ENCODE assay signal across 10 mouse cellular contexts in the genomic region with DNA sequence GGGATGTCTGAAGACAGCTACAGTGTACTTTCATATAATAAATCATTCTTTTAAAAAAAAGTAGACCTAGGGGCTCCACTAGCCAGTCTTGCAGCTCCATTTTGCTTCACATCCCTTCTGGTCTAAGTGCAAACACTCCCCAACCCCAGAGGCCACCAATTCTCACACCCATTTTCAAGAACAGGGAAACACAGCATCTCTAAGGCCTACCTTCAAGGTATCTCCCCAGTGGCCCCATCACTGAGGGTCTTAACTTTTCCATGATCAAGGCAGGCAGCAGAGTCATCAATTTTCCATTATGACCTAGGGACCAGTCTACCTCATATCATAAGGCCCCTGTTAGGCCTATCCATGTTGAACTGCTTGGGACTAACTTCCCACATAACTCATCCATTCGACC. TPM values are rescaled to one million over a fixed set of nuclear protein-coding genes. Genes with fewer than 3 reads are reported as not detected.
DNase-seq lines count a peak whose midpoint lies in the region; ATAC-seq and TF ChIP-seq lines count a peak whose summit lies in the region.
"Had no signal": no experiment of that assay in that cellular context is flagged by ENCODE, and none has a peak within 500 bp of the region (broad histone marks: within the 10 kb centered on the region; RNA-seq: fewer than 3 reads in every experiment).

No protein-coding gene starts in this region.

- H3K4me1 ChIP-seq in heart, embryonic 14.5 days (ENCODE audit: control insufficient read depth in 2 of 2, insufficient read depth in 2 of 2, low read length in 2 of 2), result peaks cover 0 to 12% of the 10 kb centered on the region in 2 experiments; a peak in 1 of 4 replicates
- H3K4me1 ChIP-seq in embryonic facial prominence, embryonic 14.5 days (ENCODE audit: control insufficient read depth, insufficient read depth, low read length), result peaks cover 10% of the 10 kb centered on the region
- H3K4me1 ChIP-seq in limb, embryonic 14.5 days (ENCODE audit: control insufficient read depth, insufficient read depth, low read length), result peaks cover 8% of the 10 kb centered on the region

- TF ChIP-seq POLR2A in limb, embryonic 14.5 days (IDR thresholded peaks at IDR 0.05; ENCODE audit: borderline replicate concordance, extremely low read depth, insufficient read depth, insufficient read length), result no peak

- peak overlapping the region; percentile 95; the same call in 1 of the 2 replicates for H3K9ac ChIP-seq in heart, embryonic 14.5 days (ENCODE audit: low read length)
- H3K9ac ChIP-seq in embryonic facial prominence, embryonic 14.5 days (ENCODE audit: low read depth, low read length), result peak overlapping the region; percentile 94; the same call in 1 of the 2 replicates
- peak overlapping the region; percentile 89 for H3K9ac ChIP-seq in limb, embryonic 14.5 days (ENCODE audit: low read depth, low read length, severe bottlenecking)

- H3K27ac ChIP-seq in heart, embryonic 14.5 days (replicated peaks in 1 of 2; ENCODE audit: control insufficient read depth in 1 of 2, insufficient read depth in 1 of 2, low read depth in 2 of 2, low read length in 2 of 2), result no peak overlapping the region
- H3K27ac ChIP-seq in embryonic facial prominence, embryonic 14.5 days (replicated peaks; ENCODE audit: low read depth, low read length), result no peak overlapping the region
- no peak overlapping the region for H3K27ac ChIP-seq in limb, embryonic 14.5 days (replicated peaks; ENCODE audit: low read depth, low read length)

- no peak for ATAC-seq in heart, embryonic 14.5 days (ENCODE audit: insufficient number of reproducible peaks, insufficient read depth, low FRiP score, low read depth)
- ATAC-seq in embryonic facial prominence, embryonic 14.5 days (ENCODE audit: low read depth), result no peak
- no peak for ATAC-seq in limb, embryonic 14.5 days (ENCODE audit: low FRiP score, low read depth)

- no peak for DNase-seq in heart, adult 11 months
- peak; percentile 36 for DNase-seq in 416B (ENCODE audit: low read depth)
- DNase-seq in embryonic facial prominence, embryonic 14.5 days (ENCODE audit: low spot score), result no peak
- no peak for DNase-seq in limb, embryonic 14.5 days (ENCODE audit: low spot score)
- no peak for DNase-seq in c-Kit-positive CD71-positive TER-119-positive erythroid progenitor cells, embryonic 14.5 days (ENCODE audit: low spot score)
- DNase-seq in thymus, postnatal 25 days, result no peak
- no peak for DNase-seq in adrenal gland, postnatal 25 days
- DNase-seq: layer of hippocampus, postnatal 36 days; thymus, adult 18-20 months had no signal

- peaks cover 31% of the 10 kb centered on the region for H3K36me3 ChIP-seq in heart, embryonic 14.5 days (ENCODE audit: control insufficient read depth, insufficient read depth, low read length)
- peaks cover 26% of the 10 kb centered on the region for H3K36me3 ChIP-seq in embryonic facial prominence, embryonic 14.5 days (ENCODE audit: control insufficient read depth, insufficient read depth, low read length)
- H3K36me3 ChIP-seq in limb, embryonic 14.5 days (ENCODE audit: control insufficient read depth, insufficient read depth, low read length), result peaks cover 24% of the 10 kb centered on the region

- peak overlapping the region; percentile 81 for H3K4me2 ChIP-seq in heart, embryonic 14.5 days (ENCODE audit: low read length)
- H3K4me2 ChIP-seq in embryonic facial prominence, embryonic 14.5 days (ENCODE audit: low read depth, low read length), result peak overlapping the region; percentile 79
- H3K4me2 ChIP-seq in limb, embryonic 14.5 days (replicated peaks; ENCODE audit: low read depth, low read length, severe bottlenecking), result peak overlapping the region; percentile 79

- H3K9me3 ChIP-seq in heart, embryonic 14.5 days (ENCODE audit: control insufficient read depth, low read length), result no peaks in the 10 kb centered on the region
- no peaks in the 10 kb centered on the region for H3K9me3 ChIP-seq in embryonic facial prominence, embryonic 14.5 days (ENCODE audit: control insufficient read depth, low read length)
- no peaks in the 10 kb centered on the region for H3K9me3 ChIP-seq in limb, embryonic 14.5 days (ENCODE audit: control insufficient read depth, low read length)

- no peak overlapping the region for H3K4me3 ChIP-seq in heart, embryonic 14.5 days (ENCODE audit: control insufficient read depth in 1 of 2, insufficient read depth in 1 of 2, low read depth in 1 of 2, low read length in 2 of 2)
- peak overlapping the region; percentile 85 for H3K4me3 ChIP-seq in embryonic facial prominence, embryonic 14.5 days (ENCODE audit: low read depth, low read length)
- peak overlapping the region; percentile 86 for H3K4me3 ChIP-seq in limb, embryonic 14.5 days (replicated peaks; ENCODE audit: low read length)

- H3K27me3 ChIP-seq in heart, embryonic 14.5 days (ENCODE audit: control insufficient read depth, insufficient read depth, low read length), result no peaks in the 10 kb centered on the region
- no peaks in the 10 kb centered on the region for H3K27me3 ChIP-seq in embryonic facial prominence, embryonic 14.5 days (replicated peaks; ENCODE audit: control insufficient read depth, insufficient read depth, low read length)
- H3K27me3 ChIP-seq in limb, embryonic 14.5 days (ENCODE audit: control insufficient read depth, insufficient read depth, low read length), result no peaks in the 10 kb centered on the region

- WGBS in heart, embryonic 14.5 days, result 20% methylated on average over 1 of the region's 1 CpGs
- WGBS in embryonic facial prominence, embryonic 14.5 days, result 42% methylated on average over 1 of the region's 1 CpGs
- WGBS in limb, embryonic 14.5 days, result 42% methylated on average over 1 of the region's 1 CpGs

RNA-seq across cellular contexts. Expression of a gene that starts 2.0 kb away (rescaled TPM):
- polyA plus RNA-seq in heart, embryonic 14.5 days (2014; fragmentation: Nextera tagmentation; extraction: Ambion mirVana), result 18.9 and 21.1 TPM in 2 replicates
- polyA plus RNA-seq in embryonic facial prominence, embryonic 14.5 days (2014; fragmentation: Nextera tagmentation; extraction: Ambion mirVana), result 40.4 and 46.6 TPM in 2 replicates
- polyA plus RNA-seq in limb, embryonic 14.5 days (2012; rRNA removed), result 38.7 and 39.4 TPM in 2 replicates
- polyA plus RNA-seq in limb, embryonic 14.5 days (2014; fragmentation: Nextera tagmentation; extraction: Ambion mirVana), result 41.3 and 42.0 TPM in 2 replicates
- total RNA-seq in adrenal gland, postnatal 25 days (2021), result 17.8 and 22.0 TPM in 2 replicates

RNA-seq across cellular contexts. Expression of a gene that starts 22.1 kb away (rescaled TPM):
- 74.0 and 80.6 TPM in 2 replicates for polyA plus RNA-seq in heart, embryonic 14.5 days (2014; fragmentation: Nextera tagmentation; extraction: Ambion mirVana)
- polyA plus RNA-seq in embryonic facial prominence, embryonic 14.5 days (2014; fragmentation: Nextera tagmentation; extraction: Ambion mirVana), result 62.3 and 69.9 TPM in 2 replicates
- polyA plus RNA-seq in limb, embryonic 14.5 days (2012; rRNA removed), result 30.4 and 36.6 TPM in 2 replicates
- polyA plus RNA-seq in limb, embryonic 14.5 days (2014; fragmentation: Nextera tagmentation; extraction: Ambion mirVana), result 74.4 and 77.5 TPM in 2 replicates
- 35.6 and 37.0 TPM in 2 replicates for total RNA-seq in adrenal gland, postnatal 25 days (2021)

RNA-seq across cellular contexts. Expression of a gene that starts 48.2 kb away (rescaled TPM):
- polyA plus RNA-seq in heart, embryonic 14.5 days (2014; fragmentation: Nextera tagmentation; extraction: Ambion mirVana), result 1.2 and 1.4 TPM in 2 replicates
- polyA plus RNA-seq in embryonic facial prominence, embryonic 14.5 days (2014; fragmentation: Nextera tagmentation; extraction: Ambion mirVana), result 1.8 and 2.3 TPM in 2 replicates
- 2.0 TPM in 2 replicates for polyA plus RNA-seq in limb, embryonic 14.5 days (2012; rRNA removed)
- polyA plus RNA-seq in limb, embryonic 14.5 days (2014; fragmentation: Nextera tagmentation; extraction: Ambion mirVana), result 1.0 and 1.2 TPM in 2 replicates
- total RNA-seq in adrenal gland, postnatal 25 days (2021), result 1.8 TPM in 1 of 2 replicates, not detected in the other

Comparison
In these comparisons a context has a peak if more than half of its experiments do, and no peak if none do; other contexts are left out.
1. H3K4me3 ChIP-seq: peak in embryonic facial prominence, embryonic 14.5 days (single experiment) and limb, embryonic 14.5 days (single experiment); none in heart, embryonic 14.5 days (0 of 2).
2. Peak in every context shown above with its lines, with median percentiles within 50 percentile points of each other: H3K4me2 ChIP-seq and H3K9ac ChIP-seq.